Comparison of ENCODE assay signal across 8 mouse cellular contexts in genomic region chr13:49186798-49187287, GRCm38 (mm10). TPM values are rescaled to one million over a fixed set of nuclear protein-coding genes. Genes with fewer than 3 reads are reported as not detected.
DNase-seq lines count a peak whose midpoint lies in the region; ATAC-seq and TF ChIP-seq lines count a peak whose summit lies in the region.

No protein-coding gene starts in this region.

- no peaks in the 10 kb centered on the region for H3K9me3 ChIP-seq in lung, embryonic 14.5 days (ENCODE audit: low read depth, low read length)
- no peaks in the 10 kb centered on the region for H3K9me3 ChIP-seq in embryonic facial prominence, embryonic 12.5 days
- H3K9me3 ChIP-seq in hindbrain, embryonic 16.5 days (ENCODE audit: control insufficient read depth, low read length) = no peaks in the 10 kb centered on the region
- no peaks in the 10 kb centered on the region for H3K9me3 ChIP-seq in midbrain, postnatal 0 days (ENCODE audit: low read length)

- H3K4me3 ChIP-seq in lung, embryonic 14.5 days (ENCODE audit: low read depth, low read length) = peak overlapping the region; percentile 78; the same call in 1 of the 2 replicates
- H3K4me3 ChIP-seq in embryonic facial prominence, embryonic 12.5 days = peak overlapping the region; percentile 79; the same call in 1 of the 2 replicates
- H3K4me3 ChIP-seq in hindbrain, embryonic 16.5 days (ENCODE audit: low read length) = peak overlapping the region; percentile 57
- peak overlapping the region; percentile 77 for H3K4me3 ChIP-seq in midbrain, postnatal 0 days (ENCODE audit: low read depth, low read length)

- peak overlapping the region; percentile 56 for H3K9ac ChIP-seq in lung, embryonic 14.5 days
- H3K9ac ChIP-seq in embryonic facial prominence, embryonic 12.5 days = peak overlapping the region; percentile 67; the same call in 1 of the 2 replicates
- peak overlapping the region; percentile 68 for H3K9ac ChIP-seq in hindbrain, embryonic 16.5 days (ENCODE audit: low read depth, low read length)
- peak overlapping the region; percentile 70 for H3K9ac ChIP-seq in midbrain, postnatal 0 days (replicated peaks; ENCODE audit: low read length, poor library complexity, severe bottlenecking)

- TF ChIP-seq CTCF in lung, embryonic 14.5 days (IDR thresholded peaks at IDR 0.05; ENCODE audit: low read depth) = no peak
- TF ChIP-seq CTCF in midbrain, postnatal 0 days (IDR thresholded peaks at IDR 0.05) = no peak

- WGBS in lung, embryonic 14.5 days = 19% methylated on average over 11 of the region's 11 CpGs
- 21% methylated on average over 11 of the region's 11 CpGs for WGBS in embryonic facial prominence, embryonic 12.5 days
- 17% methylated on average over 11 of the region's 11 CpGs for WGBS in hindbrain, embryonic 16.5 days
- 15% methylated on average over 11 of the region's 11 CpGs for WGBS in midbrain, postnatal 0 days

- H3K27ac ChIP-seq in lung, embryonic 14.5 days (ENCODE audit: low read depth) = peak overlapping the region; percentile 26; the same call in 1 of the 2 replicates
- 0 out of 2 replicates have a peak overlapping the region, but pooled peaks have one; percentile 37 for H3K27ac ChIP-seq in embryonic facial prominence, embryonic 12.5 days
- H3K27ac ChIP-seq in hindbrain, embryonic 16.5 days (ENCODE audit: low read depth, low read length) = peak overlapping the region; percentile 52
- no peak overlapping the region; the same call in 1 of the 2 replicates for H3K27ac ChIP-seq in midbrain, postnatal 0 days (ENCODE audit: low read depth, low read length)

- H3K4me1 ChIP-seq in lung, embryonic 14.5 days (ENCODE audit: insufficient read depth) = peaks cover 13% of the 10 kb centered on the region; the same call in 1 of the 2 replicates
- H3K4me1 ChIP-seq in embryonic facial prominence, embryonic 12.5 days = peaks cover 28% of the 10 kb centered on the region
- H3K4me1 ChIP-seq in hindbrain, embryonic 16.5 days (ENCODE audit: control insufficient read depth, insufficient read depth, low read depth, low read length) = peaks cover 26% of the 10 kb centered on the region
- H3K4me1 ChIP-seq in midbrain, postnatal 0 days (ENCODE audit: insufficient read depth, low read length) = no peaks in the 10 kb centered on the region

- H3K36me3 ChIP-seq in lung, embryonic 14.5 days (ENCODE audit: insufficient read depth) = no peaks in the 10 kb centered on the region
- H3K36me3 ChIP-seq in embryonic facial prominence, embryonic 12.5 days = no peaks in the 10 kb centered on the region
- H3K36me3 ChIP-seq in hindbrain, embryonic 16.5 days (ENCODE audit: control insufficient read depth, insufficient read depth, low read length) = no peaks in the 10 kb centered on the region
- no peaks in the 10 kb centered on the region for H3K36me3 ChIP-seq in midbrain, postnatal 0 days (ENCODE audit: insufficient read depth, low read length)

- peak overlapping the region; percentile 100 for H3K4me2 ChIP-seq in lung, embryonic 14.5 days
- peak overlapping the region; percentile 99 for H3K4me2 ChIP-seq in embryonic facial prominence, embryonic 12.5 days (replicated peaks)
- peak overlapping the region; percentile 85 for H3K4me2 ChIP-seq in hindbrain, embryonic 16.5 days (ENCODE audit: low read length)
- H3K4me2 ChIP-seq in midbrain, postnatal 0 days (ENCODE audit: low read depth, low read length, poor library complexity, severe bottlenecking) = peak overlapping the region; percentile 98

- ATAC-seq in lung, embryonic 14.5 days (ENCODE audit: insufficient read depth) = 0 out of 2 replicates have a peak, but pooled peaks have one; percentile 13
- 0 out of 2 replicates have a peak, but pooled peaks have one; percentile 2 for ATAC-seq in embryonic facial prominence, embryonic 12.5 days (ENCODE audit: insufficient number of reproducible peaks, insufficient read depth, low FRiP score, low TSS enrichment)
- ATAC-seq in hindbrain, embryonic 16.5 days = no peak; the same call in 1 of the 2 replicates
- no peak for ATAC-seq in midbrain, postnatal 0 days (ENCODE audit: low FRiP score)

- no peaks in the 10 kb centered on the region for H3K27me3 ChIP-seq in lung, embryonic 14.5 days (ENCODE audit: insufficient read depth, low read length)
- H3K27me3 ChIP-seq in embryonic facial prominence, embryonic 12.5 days = no peaks in the 10 kb centered on the region
- no peaks in the 10 kb centered on the region for H3K27me3 ChIP-seq in hindbrain, embryonic 16.5 days (replicated peaks; ENCODE audit: control insufficient read depth, insufficient read depth, low read length)
- no peaks in the 10 kb centered on the region for H3K27me3 ChIP-seq in midbrain, postnatal 0 days (ENCODE audit: insufficient read depth, low read length)

- no peak for DNase-seq in lung, embryonic 14.5 days
- no peak for DNase-seq in lung, postnatal 4 days
- no peak for DNase-seq in midbrain, postnatal 0 days (ENCODE audit: low spot score)
- no peak for DNase-seq in right cerebral cortex, adult 18-20 months
- no peak for DNase-seq in thymus, postnatal 14 days
- DNase-seq in urinary bladder, postnatal 4 days (ENCODE audit: low spot score in 2 of 2) = no peak

RNA-seq across cellular contexts. Expression of gene Ninj1, which starts 0.4 kb away (rescaled TPM):
- 39.4 and 44.2 TPM in 2 replicates for polyA plus RNA-seq in lung, embryonic 14.5 days (2014; fragmentation: Nextera tagmentation; extraction: Ambion mirVana)
- 42.6 TPM in 2 replicates for polyA plus RNA-seq in embryonic facial prominence, embryonic 12.5 days (2016; fragmentation: Nextera tagmentation; extraction: Ambion mirVana)
- 35.5 and 40.2 TPM in 2 replicates for polyA plus RNA-seq in hindbrain, embryonic 16.5 days (2015; fragmentation: Nextera tagmentation; extraction: Ambion mirVana)
- 19.4 and 29.7 TPM in 2 replicates for total RNA-seq in midbrain, postnatal 0 days (2014; rRNA removed)
- 34.8 and 36.5 TPM in 2 replicates for polyA plus RNA-seq in midbrain, postnatal 0 days (2015; fragmentation: Nextera tagmentation; extraction: Ambion mirVana)

RNA-seq across cellular contexts. Expression of gene Card19, which starts 29.0 kb away (rescaled TPM):
- polyA plus RNA-seq in lung, embryonic 14.5 days (2014; fragmentation: Nextera tagmentation; extraction: Ambion mirVana) = 46.8 and 47.9 TPM in 2 replicates
- polyA plus RNA-seq in embryonic facial prominence, embryonic 12.5 days (2016; fragmentation: Nextera tagmentation; extraction: Ambion mirVana) = 50.3 and 55.7 TPM in 2 replicates
- polyA plus RNA-seq in hindbrain, embryonic 16.5 days (2015; fragmentation: Nextera tagmentation; extraction: Ambion mirVana) = 37.7 and 38.8 TPM in 2 replicates
- total RNA-seq in midbrain, postnatal 0 days (2014; rRNA removed) = 25.8 and 32.7 TPM in 2 replicates
- polyA plus RNA-seq in midbrain, postnatal 0 days (2015; fragmentation: Nextera tagmentation; extraction: Ambion mirVana) = 39.8 and 44.5 TPM in 2 replicates

RNA-seq across cellular contexts. Expression of gene Wnk2, which starts 39.0 kb away (rescaled TPM):
- polyA plus RNA-seq in lung, embryonic 14.5 days (2014; fragmentation: Nextera tagmentation; extraction: Ambion mirVana) = 1.5 and 1.8 TPM in 2 replicates
- polyA plus RNA-seq in embryonic facial prominence, embryonic 12.5 days (2016; fragmentation: Nextera tagmentation; extraction: Ambion mirVana) = 3.0 and 3.9 TPM in 2 replicates
- polyA plus RNA-seq in hindbrain, embryonic 16.5 days (2015; fragmentation: Nextera tagmentation; extraction: Ambion mirVana) = 15.6 and 17.9 TPM in 2 replicates
- 62.9 and 63.4 TPM in 2 replicates for total RNA-seq in midbrain, postnatal 0 days (2014; rRNA removed)
- 15.2 and 17.7 TPM in 2 replicates for polyA plus RNA-seq in midbrain, postnatal 0 days (2015; fragmentation: Nextera tagmentation; extraction: Ambion mirVana)

Comparison
In these comparisons a context has a peak if more than half of its experiments do, and no peak if none do; other contexts are left out.
1. ATAC-seq: peak in lung, embryonic 14.5 days (single experiment) and embryonic facial prominence, embryonic 12.5 days (single experiment); none in hindbrain, embryonic 16.5 days (single experiment) and midbrain, postnatal 0 days (single experiment).
2. Peak in every context shown above with its lines, with median percentiles within 50 percentile points of each other: H3K4me2 ChIP-seq, H3K4me3 ChIP-seq and H3K9ac ChIP-seq.